Mouse (Mus musculus) bone marrow macrophage, adult 2 months (primary cell): ENCODE measurements around the gene Avil. TPM values are rescaled to one million over a fixed set of nuclear protein-coding genes. Genes with fewer than 3 reads are reported as not detected.

Experiments used
- H3K27ac ChIP-seq: 2 replicates; pipeline ENCODE4 v1.5.1; 2012; ENCODE audit warnings: low read depth, low read length; ENCODE audit not compliant: insufficient read depth
- H3K4me1 ChIP-seq: 2 replicates; pipeline ENCODE4 v1.6.1; 2012; ENCODE audit warnings: low read length; ENCODE audit not compliant: control insufficient read depth, insufficient read depth
- H3K4me3 ChIP-seq: 2 replicates; pipeline ENCODE4 v1.5.1; 2012; ENCODE audit warnings: mild to moderate bottlenecking, low read length, moderate library complexity; ENCODE audit not compliant: insufficient read depth
- CTCF ChIP-seq: IDR thresholded peaks from 2 replicates; pipeline ENCODE4 v1.5.1; 2012; ENCODE audit warnings: low read depth, mild to moderate bottlenecking, low read length, moderate library complexity
- POLR2A ChIP-seq: IDR thresholded peaks from 2 replicates; pipeline ENCODE4 v1.6.1; 2012; ENCODE audit warnings: mild to moderate bottlenecking, low read depth, low read length, borderline replicate concordance
- polyA plus RNA-seq: library from polyadenylated mRNA; stranded (reverse); fragments of >200 nt; gene quantifications from 2 replicates; pipeline ENCODE4 v1.2.4, GENCODE M21; 2012; ENCODE audit not compliant: missing spikeins, insufficient read depth, insufficient read length

The Avil gene
- polyA plus RNA-seq, 1 experiment: not detected

GRCm38 (mm10) chr10:126980933-126981530 lies 19.5 kb upstream of the Avil start:
- no peak overlapping the region for H3K27ac ChIP-seq
- H3K4me3 ChIP-seq: peak overlapping the region; percentile 81; the same call in 1 of the 2 replicates
- H3K4me1 ChIP-seq: peaks cover 47% of the 10 kb centered on the region
- no peak for TF ChIP-seq CTCF
- no peak for TF ChIP-seq POLR2A

- Histone ChIP-seq H3K4me1 (peaks cover 54% of the 10 kb centered on the region), H3K4me3 (no peak overlapping the region), H3K27ac (no peak overlapping the region)
- TF ChIP-seq CTCF: no peak
Measured at GRCm38 (mm10) chr10:126981746-126982145, 18.8 kb upstream of the Avil start.

- peaks cover 69% of the 10 kb centered on the region for H3K4me1 ChIP-seq
- H3K27ac ChIP-seq: no peak overlapping the region
- TF ChIP-seq POLR2A: no peak
- no peak overlapping the region for H3K4me3 ChIP-seq
Measured at GRCm38 (mm10) chr10:126983193-126983725, 17.2 kb upstream of the Avil start.

GRCm38 (mm10) chr10:126984189-126985004 lies 16.1 kb upstream of the Avil start:
- Histone ChIP-seq H3K27ac (no peak overlapping the region), H3K4me1 (peaks cover 78% of the 10 kb centered on the region), H3K4me3 (no peak overlapping the region)
- TF ChIP-seq CTCF (no peak), POLR2A (no peak)

GRCm38 (mm10) chr10:126985127-126985526 lies 15.4 kb upstream of the Avil start:
- Histone ChIP-seq H3K4me1 (peaks cover 81% of the 10 kb centered on the region), H3K27ac (no peak overlapping the region), H3K4me3 (no peak overlapping the region)
- TF ChIP-seq CTCF (no peak), POLR2A (no peak)

- H3K27ac ChIP-seq: no peak overlapping the region
- H3K4me1 ChIP-seq: peaks cover 81% of the 10 kb centered on the region
- no peak overlapping the region for H3K4me3 ChIP-seq
- TF ChIP-seq CTCF (no peak), POLR2A (no peak)
Measured at GRCm38 (mm10) chr10:126985579-126985978, 14.9 kb upstream of the Avil start.

GRCm38 (mm10) chr10:126986541-126986961 lies 14.0 kb upstream of the Avil start:
- H3K4me1 ChIP-seq: peaks cover 73% of the 10 kb centered on the region
- no peak overlapping the region for H3K4me3 ChIP-seq
- TF ChIP-seq POLR2A (no peak), CTCF (no peak)
- peak overlapping the region; percentile 68 for H3K27ac ChIP-seq

GRCm38 (mm10) chr10:126987183-126988118 lies 13.1 kb upstream of the Avil start:
- peak overlapping the region; percentile 68 for H3K27ac ChIP-seq

GRCm38 (mm10) chr10:126988513-126989165 lies 11.9 kb upstream of the Avil start:
- no peak overlapping the region for H3K4me3 ChIP-seq
- TF ChIP-seq POLR2A: no peak
- TF ChIP-seq CTCF: no peak
- peaks cover 54% of the 10 kb centered on the region for H3K4me1 ChIP-seq
- H3K27ac ChIP-seq: no peak overlapping the region

More at GRCm38 (mm10) chr10:126987183-126988118, 13.1 kb upstream of the Avil start:
- TF ChIP-seq POLR2A: no peak
- no peak for TF ChIP-seq CTCF
- peaks cover 65% of the 10 kb centered on the region for H3K4me1 ChIP-seq
- 0 out of 2 replicates have a peak overlapping the region, but pooled peaks have one; percentile 10 for H3K4me3 ChIP-seq
